Mouse (Mus musculus) adrenal gland, adult 8-10 months (tissue): Measurements from ENCODE around the gene Apol8. TPM values are rescaled to one million over a fixed set of nuclear protein-coding genes. Genes with fewer than 3 reads are reported as not detected.
"Not testable (repeated sequence)": the region's sequence is repeated elsewhere in the genome, so short reads cannot be mapped to it uniquely, and the experiment has no call there.

Experiments
- DNase-seq: peaks from one replicate; pipeline ENCODE4 v3.0.0; 2022
- total RNA-seq, 4 experiments: library from RNA; stranded (reverse); gene quantifications; 2 replicates each; pipeline ENCODE4 v1.2.4; 2022

Apol8 gene
- total RNA-seq, 4 experiments from 2014 or later, result 0.14 to 0.43 (median 0.15) TPM

GRCm38 (mm10) chr15:77749717-77750116 is 7.1 kb downstream of the Apol8 start:
- DNase-seq, result no peak

- no peak for DNase-seq
Measured at GRCm38 (mm10) chr15:77748414-77748813, 8.4 kb downstream of the Apol8 start.

- no peak for DNase-seq
Measured at GRCm38 (mm10) chr15:77746326-77746725, 10.5 kb downstream of the Apol8 start.

- no peak for DNase-seq
Measured at GRCm38 (mm10) chr15:77745081-77745480, 11.7 kb downstream of the Apol8 start.

GRCm38 (mm10) chr15:77744632-77745031 is 12.2 kb downstream of the Apol8 start:
- DNase-seq, result no peak

DNA sequence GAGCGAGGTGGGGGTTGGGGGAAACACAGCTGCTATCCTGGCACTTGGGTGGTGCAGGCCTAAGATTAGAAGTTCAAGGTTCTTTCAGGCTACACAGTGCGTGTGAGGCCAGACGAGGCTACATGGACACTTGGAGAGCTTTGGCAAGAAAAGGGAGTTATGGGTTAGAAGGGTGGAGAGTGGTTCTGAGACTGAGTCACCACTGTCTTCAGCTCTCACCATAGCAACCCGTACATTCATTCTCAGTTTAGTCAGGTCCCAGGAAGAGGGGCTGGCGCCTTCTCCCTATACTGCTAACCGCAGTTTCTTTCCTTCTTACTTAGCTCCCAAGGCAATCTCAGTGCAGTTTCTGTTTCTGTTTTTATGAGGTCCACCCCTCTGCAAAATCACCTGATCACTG is 15.2 kb downstream of the Apol8 start:
- not testable (repeated sequence) for DNase-seq

- no peak for DNase-seq
Measured at GRCm38 (mm10) chr15:77740511-77741297, 16.1 kb downstream of the Apol8 start.

DNA sequence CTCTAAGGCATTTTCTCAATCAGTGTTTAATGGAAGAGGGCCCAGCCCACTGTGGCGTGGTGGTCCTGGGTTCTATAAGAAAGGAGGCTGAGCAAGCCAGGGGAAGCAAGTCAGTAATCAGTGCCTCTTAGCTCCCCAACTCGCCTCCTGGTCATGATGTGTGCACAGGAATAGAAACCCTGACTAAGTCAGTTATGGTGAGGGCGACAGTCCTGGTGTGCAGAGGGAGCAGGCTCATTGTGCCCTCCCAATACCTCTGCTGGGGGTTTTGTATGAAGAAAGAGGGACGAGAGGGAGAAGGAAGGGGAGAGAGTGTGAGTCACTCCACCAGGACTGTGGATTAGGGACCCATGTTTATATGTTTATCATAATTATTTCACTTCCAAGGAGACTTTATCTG is 22.9 kb downstream of the Apol8 start:
- DNase-seq, result not testable (repeated sequence)

DNA sequence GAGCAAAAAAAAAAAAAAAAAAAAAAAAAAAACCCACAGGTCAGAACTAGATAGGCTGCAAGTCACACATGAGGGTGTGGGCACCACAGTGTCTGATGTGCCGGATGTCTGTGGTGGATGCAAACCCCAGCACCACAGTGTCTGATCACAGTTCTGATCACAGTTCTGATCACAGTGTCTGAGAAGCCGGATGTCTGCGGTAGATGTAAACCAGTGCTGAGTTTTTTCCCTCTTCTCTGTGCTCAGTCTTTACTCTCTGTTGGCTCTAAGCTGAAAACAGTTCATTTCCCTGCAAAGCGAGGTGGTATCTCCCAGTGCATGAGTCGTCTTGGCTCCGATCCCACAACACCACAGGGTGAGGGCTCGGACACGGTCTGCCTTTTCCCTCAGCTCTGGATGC is 23.4 kb downstream of the Apol8 start:
- not testable (repeated sequence) for DNase-seq

GRCm38 (mm10) chr15:77732851-77733250 is 24.0 kb downstream of the Apol8 start:
- DNase-seq, result not testable (repeated sequence)

GRCm38 (mm10) chr15:77731605-77732004 is 25.2 kb downstream of the Apol8 start:
- DNase-seq, result no peak

GRCm38 (mm10) chr15:77728739-77729138 is 28.1 kb downstream of the Apol8 start, which contains the start of gene Apol9b:
TSS of gene Apol9b (plus strand) at chr15:77729039.
- not testable (repeated sequence) for DNase-seq

DNA sequence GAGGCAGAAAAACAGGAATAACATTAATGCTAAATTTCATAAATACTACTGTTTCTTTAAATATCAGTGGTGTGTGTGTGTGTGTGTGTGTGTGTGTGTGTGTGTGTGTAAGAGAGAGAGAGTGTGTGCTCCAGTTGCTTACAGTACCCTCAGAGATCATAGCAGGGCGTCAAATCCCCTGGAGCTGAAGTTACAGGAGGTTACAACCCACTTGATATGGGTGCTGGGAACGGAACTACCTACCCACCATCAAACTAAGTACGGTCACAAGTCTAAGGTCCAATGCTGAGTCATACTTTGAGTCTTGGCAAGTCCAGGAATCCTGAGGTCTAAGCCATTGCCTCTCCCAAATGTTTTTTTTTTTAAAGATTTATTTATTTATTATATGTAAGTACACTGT is 29.1 kb downstream of the Apol8 start:
- DNase-seq, result not testable (repeated sequence)

- not testable (repeated sequence) for DNase-seq
Measured at GRCm38 (mm10) chr15:77727139-77727538, 29.7 kb downstream of the Apol8 start.

GRCm38 (mm10) chr15:77725393-77726020 is 31.3 kb downstream of the Apol8 start:
- DNase-seq, result not testable (repeated sequence)

GRCm38 (mm10) chr15:77724208-77724911 is 32.4 kb downstream of the Apol8 start:
- not testable (repeated sequence) for DNase-seq

DNA sequence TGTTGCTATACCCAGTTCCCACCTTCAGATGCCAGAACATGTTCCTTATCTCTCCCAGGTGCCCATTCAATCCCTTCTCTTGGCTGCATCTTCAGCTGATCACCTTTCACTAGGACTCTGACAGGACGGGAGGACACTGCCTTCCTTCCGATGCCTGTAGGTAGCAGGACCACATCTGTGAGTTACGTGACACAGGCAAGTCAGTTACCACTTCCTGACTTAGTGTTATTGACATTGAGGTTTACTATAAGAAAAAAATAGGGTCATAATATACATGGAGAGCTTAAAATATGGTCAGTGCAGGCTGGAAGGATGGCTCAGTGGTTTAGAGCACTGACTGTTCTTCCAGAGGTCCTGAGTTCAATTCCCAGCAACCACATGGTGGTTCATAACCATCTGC is 35.3 kb downstream of the Apol8 start:
- not testable (repeated sequence) for DNase-seq

DNA sequence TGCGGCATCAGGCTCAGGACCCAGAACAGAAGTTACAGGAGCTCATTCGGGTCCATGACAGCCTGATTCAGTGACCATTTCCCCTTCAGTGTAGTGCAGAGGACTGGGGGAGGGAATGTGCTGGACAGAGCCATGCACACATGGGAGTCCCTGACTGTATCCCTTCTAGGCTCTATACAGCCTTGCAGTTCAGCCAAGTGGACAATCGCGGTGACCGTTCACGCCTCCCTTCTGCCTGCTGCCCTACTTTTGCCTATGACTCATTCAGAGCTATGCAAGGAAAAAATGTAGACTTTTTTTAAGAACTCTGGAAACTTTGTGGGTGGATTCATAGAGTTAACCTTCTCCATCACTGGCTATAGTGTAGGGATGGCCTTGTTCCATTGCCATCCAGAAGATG is 38.6 kb downstream of the Apol8 start:
- not testable (repeated sequence) for DNase-seq

- DNase-seq, result not testable (repeated sequence)
Measured at GRCm38 (mm10) chr15:77708936-77709335, 47.9 kb downstream of the Apol8 start.

- DNase-seq, result not testable (repeated sequence)
Measured at GRCm38 (mm10) chr15:77705306-77705705, 51.5 kb downstream of the Apol8 start.

DNA sequence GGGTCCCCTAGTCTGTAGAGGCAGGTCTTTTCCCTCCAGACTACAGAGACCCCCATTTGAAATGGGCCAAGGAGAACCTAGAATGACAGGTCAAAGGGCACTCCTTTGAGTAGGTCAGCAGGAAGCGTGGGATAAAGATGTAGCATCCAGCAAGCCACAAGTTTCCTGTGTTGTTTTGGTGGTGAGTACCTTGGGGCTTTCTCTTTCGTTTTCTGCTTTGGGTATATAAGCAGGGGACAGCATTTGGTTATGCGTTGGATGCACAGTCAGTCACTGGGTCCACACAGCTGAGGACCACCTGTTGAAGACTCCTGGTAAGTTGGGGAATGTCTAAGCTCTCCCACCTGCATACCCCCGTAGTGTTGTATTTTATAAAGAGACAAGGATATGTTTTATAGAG is 58.1 kb downstream of the Apol8 start, which contains the start of gene Apol7e:
Apol7e (plus strand) TSS at position 202 of the 400 bp plus-strand sequence.
- DNase-seq, result not testable (repeated sequence)
